Mouse (Mus musculus): ENCODE measurements around the gene Gm498.

DNA sequence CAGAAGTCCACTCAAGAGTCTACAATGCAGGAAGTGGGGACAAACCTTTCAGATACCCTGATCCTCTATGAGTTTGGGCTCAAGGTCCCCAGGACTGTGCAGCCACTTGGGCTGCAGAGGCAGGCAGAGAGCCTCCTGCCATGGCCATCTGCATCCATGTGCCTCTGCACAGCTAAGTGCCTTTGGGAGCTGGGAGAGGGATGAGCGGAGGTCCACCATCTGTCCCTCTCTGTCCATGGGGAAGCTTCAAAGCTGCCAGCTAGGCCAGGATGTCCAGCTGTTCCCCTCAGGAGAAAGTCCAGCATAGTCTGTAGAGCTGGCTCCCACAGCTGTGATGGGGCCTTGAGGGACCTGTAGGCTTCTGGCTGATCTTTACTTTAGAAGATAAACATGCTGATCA, 38.5 kb downstream of the Gm498 start:
- no peak for TF ChIP-seq GATA1 (IDR thresholded peaks at IDR 0.05; ENCODE audit: borderline replicate concordance, low read length)
- TF ChIP-seq FLI1 (IDR thresholded peaks at IDR 0.05; ENCODE audit: low read length) = no peak
